Mouse (Mus musculus): Measurements from ENCODE around the gene E130114P18Rik. TPM values are rescaled to one million over a fixed set of nuclear protein-coding genes. Genes with fewer than 3 reads are reported as not detected.

Gene E130114P18Rik
- polyA plus RNA-seq, 1 experiment = 19.7 TPM

DNA sequence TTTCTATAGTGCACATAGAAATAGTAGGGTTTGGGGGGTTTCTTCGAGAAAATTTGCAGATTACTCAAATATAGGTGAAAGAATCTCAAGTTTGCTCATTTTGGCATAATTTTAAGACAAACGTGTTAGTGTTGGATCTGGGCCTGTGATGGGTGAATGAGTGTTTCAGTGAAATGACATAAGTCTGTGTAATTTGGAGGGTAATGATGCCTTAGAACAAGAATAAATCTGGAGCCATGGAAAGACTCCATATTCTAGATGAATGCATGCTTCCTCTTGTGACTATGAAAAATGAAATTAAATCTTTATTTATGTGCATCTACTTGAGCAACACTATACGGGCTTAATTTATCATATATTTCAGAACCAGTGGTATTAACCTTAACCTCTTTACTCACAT, 38.9 kb upstream of the E130114P18Rik start:
- no peak for TF ChIP-seq POLR2A (IDR thresholded peaks at IDR 0.05; ENCODE audit: borderline replicate concordance, extremely low read depth, insufficient read depth, insufficient read length, poor library complexity, severe bottlenecking)
- TF ChIP-seq CTCF (IDR thresholded peaks at IDR 0.05; ENCODE audit: borderline replicate concordance, extremely low read depth, insufficient read depth, insufficient read length) = no peak
- DNase-seq (ENCODE audit: low read depth) = peak; percentile 41

DNA sequence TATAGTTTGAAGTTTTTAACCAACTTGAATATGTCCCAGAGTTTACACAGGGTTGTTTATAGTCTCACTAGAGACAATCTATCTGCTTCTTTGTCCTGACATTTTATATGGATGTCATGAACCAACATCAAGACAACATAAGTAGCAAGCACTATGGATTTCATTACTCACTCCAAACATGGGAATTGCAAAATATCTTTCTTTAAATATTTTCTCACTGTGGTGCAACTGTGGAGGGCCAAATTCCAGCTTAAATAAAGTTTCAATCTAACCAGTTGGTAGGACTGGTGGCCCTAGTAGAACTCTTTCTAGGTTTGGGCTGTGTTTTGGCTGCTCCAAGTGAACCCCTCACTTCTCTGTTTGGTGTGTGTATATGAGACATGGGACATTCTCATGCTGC, 38.1 kb upstream of the E130114P18Rik start:
- DNase-seq (ENCODE audit: low read depth) = no peak

DNA sequence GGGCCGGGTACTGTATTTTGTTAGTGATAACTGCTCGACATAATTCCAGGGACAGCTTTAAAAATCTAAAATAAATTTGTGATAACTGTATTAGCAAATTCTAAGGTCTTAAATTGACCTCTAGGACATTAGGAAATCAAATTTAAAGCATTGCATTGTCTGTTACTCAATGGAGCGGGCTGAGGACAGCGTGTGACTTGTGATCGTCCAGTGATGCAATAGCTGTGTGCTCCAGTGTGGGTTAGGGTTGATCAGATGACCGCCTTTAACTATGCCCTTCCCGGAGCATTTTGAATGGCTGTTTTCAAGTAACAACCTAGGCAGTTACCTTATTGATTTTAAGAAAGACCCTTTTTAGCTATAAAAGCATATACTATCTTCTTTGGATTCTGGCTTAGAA, 36.6 kb upstream of the E130114P18Rik start:
- TF ChIP-seq CTCF (IDR thresholded peaks at IDR 0.05; ENCODE audit: borderline replicate concordance, extremely low read depth, insufficient read depth, insufficient read length) (no peak), POLR2A (IDR thresholded peaks at IDR 0.05; ENCODE audit: borderline replicate concordance, extremely low read depth, insufficient read depth, insufficient read length, poor library complexity, severe bottlenecking) (no peak)
- no peak for DNase-seq (ENCODE audit: low read depth)

More for the DNA sequence above, 38.1 kb upstream of the E130114P18Rik start:
- TF ChIP-seq POLR2A (IDR thresholded peaks at IDR 0.05; ENCODE audit: borderline replicate concordance, extremely low read depth, insufficient read depth, insufficient read length, poor library complexity, severe bottlenecking) = no peak
- TF ChIP-seq CTCF (IDR thresholded peaks at IDR 0.05; ENCODE audit: borderline replicate concordance, extremely low read depth, insufficient read depth, insufficient read length) = no peak

DNA sequence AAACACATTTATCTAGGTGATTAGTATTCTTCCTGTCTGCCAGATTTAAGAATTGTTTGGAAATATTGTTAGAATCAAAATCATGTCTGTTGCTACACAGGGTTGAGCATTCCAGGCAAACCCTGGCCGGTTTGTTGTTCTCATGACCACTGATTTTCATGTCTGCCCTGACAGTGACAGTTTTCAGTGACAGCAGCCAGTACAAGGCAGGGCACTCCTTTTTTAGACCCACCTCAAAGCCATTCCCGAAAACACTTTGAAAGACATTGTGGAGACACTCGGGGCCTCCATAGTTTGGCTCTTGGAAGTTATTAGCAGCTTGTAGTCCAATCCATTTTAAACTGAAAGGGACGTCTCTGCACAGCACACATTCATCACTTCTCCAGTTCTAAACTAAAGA, 36.1 kb upstream of the E130114P18Rik start:
- TF ChIP-seq POLR2A (IDR thresholded peaks at IDR 0.05; ENCODE audit: borderline replicate concordance, extremely low read depth, insufficient read depth, insufficient read length, poor library complexity, severe bottlenecking) (no peak), CTCF (IDR thresholded peaks at IDR 0.05; ENCODE audit: borderline replicate concordance, extremely low read depth, insufficient read depth, insufficient read length) (no peak)
- DNase-seq (ENCODE audit: low read depth) = no peak

DNA sequence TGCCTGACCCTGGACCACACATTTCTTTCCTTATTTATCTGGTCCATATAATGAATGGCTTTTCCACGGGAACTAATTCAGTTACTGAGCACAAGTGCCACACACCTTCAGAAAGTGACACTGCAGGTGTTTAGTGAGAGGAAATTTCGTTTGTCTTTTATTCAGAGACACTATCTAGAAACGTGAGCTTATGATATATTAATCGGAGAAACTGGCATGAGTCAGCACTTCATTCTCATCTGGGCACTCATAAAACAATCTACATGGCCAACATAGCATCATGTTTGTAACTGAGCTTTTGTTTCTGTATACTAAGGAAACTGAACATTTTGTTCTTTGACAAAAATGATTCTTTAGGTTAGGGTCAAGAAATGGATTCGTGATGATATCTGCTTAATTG, 35.2 kb upstream of the E130114P18Rik start:
- no peak for DNase-seq (ENCODE audit: low read depth)
- TF ChIP-seq POLR2A (IDR thresholded peaks at IDR 0.05; ENCODE audit: borderline replicate concordance, extremely low read depth, insufficient read depth, insufficient read length, poor library complexity, severe bottlenecking) (no peak), CTCF (IDR thresholded peaks at IDR 0.05; ENCODE audit: borderline replicate concordance, extremely low read depth, insufficient read depth, insufficient read length) (no peak)

DNA sequence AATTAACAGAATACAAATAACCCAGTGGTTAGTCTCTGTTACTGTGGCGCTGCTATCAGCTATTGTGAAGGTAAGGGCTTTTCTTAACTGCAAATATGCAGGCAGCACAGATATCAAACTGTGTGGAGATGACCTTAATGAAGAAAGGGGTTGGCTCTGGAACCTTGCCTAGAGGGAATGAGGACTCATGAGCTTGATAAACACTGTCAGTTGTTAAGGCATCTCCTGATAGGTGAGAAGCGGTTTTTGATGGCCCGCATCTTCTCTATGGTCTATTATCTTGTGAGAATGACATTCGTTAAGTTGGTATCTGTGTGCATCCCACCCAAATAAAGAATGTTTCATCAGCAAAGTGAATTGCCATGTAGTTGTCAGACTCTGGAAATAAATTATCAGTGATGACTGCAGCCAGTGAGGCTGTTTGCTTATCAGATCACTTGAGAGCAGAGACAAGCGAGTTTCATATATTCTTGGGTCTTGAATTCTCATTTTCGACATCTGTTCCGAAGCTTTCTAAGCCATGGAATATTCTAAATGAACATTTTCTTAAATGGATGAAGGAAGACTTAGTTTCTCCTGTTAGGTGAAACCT, 32.6 kb upstream of the E130114P18Rik start:
- no peak for DNase-seq (ENCODE audit: low read depth)
- TF ChIP-seq CTCF (IDR thresholded peaks at IDR 0.05; ENCODE audit: borderline replicate concordance, extremely low read depth, insufficient read depth, insufficient read length) (no peak), POLR2A (IDR thresholded peaks at IDR 0.05; ENCODE audit: borderline replicate concordance, extremely low read depth, insufficient read depth, insufficient read length, poor library complexity, severe bottlenecking) (no peak)

DNA sequence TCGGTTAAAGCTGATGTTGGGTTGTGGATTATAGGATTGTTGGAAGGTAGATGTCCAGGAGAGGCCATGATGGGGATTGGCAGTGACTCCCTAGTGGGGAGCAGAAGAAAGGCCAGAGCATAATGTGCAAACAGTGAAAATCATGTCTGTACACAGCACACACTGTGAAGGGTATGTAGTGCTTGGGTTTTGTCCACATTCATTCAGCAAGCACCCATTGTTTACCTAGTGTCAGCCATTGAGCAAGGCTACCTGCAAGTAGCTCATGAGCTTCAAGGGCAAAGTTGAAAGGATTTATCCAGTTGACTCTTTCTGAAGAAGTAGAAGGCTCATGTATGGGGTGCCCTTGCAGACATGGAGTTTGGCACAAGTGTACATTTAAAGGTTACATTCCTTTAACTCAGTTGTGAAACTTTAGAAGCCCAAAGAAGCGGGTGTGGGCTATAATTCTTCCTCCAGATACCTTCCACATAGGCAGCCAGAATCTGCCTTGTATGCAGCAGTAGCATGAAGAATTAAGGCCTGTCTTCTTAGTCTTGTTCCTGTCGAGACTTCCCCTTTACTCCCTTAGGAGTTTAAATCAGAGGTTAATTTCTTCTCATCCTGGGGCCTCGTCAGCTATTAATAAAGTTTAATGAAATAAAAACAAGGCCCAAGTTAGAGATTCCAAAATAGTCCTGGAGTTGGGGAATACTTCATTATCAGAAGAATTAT, 31.9 kb upstream of the E130114P18Rik start:
- no peak for TF ChIP-seq POLR2A (IDR thresholded peaks at IDR 0.05; ENCODE audit: borderline replicate concordance, extremely low read depth, insufficient read depth, insufficient read length, poor library complexity, severe bottlenecking)
- TF ChIP-seq CTCF (IDR thresholded peaks at IDR 0.05; ENCODE audit: borderline replicate concordance, extremely low read depth, insufficient read depth, insufficient read length) = no peak
- no peak for DNase-seq (ENCODE audit: low read depth)

DNA sequence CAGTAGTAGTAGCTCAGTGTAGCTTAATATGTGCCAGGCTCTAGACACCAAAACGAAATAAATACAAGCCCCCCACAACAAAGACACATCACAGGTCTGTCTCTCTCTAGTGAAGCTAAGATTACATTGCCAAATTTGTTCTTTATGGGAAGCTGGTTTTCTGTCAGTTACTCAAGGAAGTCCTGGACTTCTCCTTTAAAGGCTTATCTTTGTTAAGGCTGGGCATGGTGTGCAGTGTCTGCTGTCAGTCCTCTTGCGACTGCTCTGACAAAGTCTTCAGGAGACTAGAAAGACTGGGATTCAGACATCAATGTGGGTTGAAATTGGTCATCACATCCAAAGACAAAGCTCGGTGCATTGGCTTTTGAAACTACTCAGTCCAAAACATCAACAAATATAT, 31.0 kb upstream of the E130114P18Rik start:
- no peak for TF ChIP-seq POLR2A (IDR thresholded peaks at IDR 0.05; ENCODE audit: borderline replicate concordance, extremely low read depth, insufficient read depth, insufficient read length, poor library complexity, severe bottlenecking)
- no peak for TF ChIP-seq CTCF (IDR thresholded peaks at IDR 0.05; ENCODE audit: borderline replicate concordance, extremely low read depth, insufficient read depth, insufficient read length)
- DNase-seq (ENCODE audit: low read depth) = no peak

DNA sequence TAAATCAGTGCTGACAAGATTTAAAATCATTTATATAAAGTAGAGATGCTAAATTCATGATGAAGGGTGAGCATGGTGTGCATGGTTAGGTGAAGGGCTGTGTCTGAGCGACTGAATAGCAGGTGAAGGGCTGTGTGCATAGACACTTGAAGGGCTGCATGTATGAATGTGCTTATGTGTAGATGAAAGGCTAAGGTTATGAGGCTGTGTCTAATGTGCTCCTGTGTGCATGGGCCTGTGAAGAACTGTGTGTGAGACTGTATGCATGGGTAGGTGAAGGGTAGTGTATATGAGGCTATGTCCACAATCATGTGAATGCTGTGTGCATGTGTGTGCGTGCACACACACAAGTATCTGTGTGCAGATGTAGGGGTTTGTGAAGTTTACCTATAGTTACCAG, 29.0 kb upstream of the E130114P18Rik start:
- DNase-seq (ENCODE audit: low read depth) = no peak
- no peak for TF ChIP-seq POLR2A (IDR thresholded peaks at IDR 0.05; ENCODE audit: borderline replicate concordance, extremely low read depth, insufficient read depth, insufficient read length, poor library complexity, severe bottlenecking)
- no peak for TF ChIP-seq CTCF (IDR thresholded peaks at IDR 0.05; ENCODE audit: borderline replicate concordance, extremely low read depth, insufficient read depth, insufficient read length)

DNA sequence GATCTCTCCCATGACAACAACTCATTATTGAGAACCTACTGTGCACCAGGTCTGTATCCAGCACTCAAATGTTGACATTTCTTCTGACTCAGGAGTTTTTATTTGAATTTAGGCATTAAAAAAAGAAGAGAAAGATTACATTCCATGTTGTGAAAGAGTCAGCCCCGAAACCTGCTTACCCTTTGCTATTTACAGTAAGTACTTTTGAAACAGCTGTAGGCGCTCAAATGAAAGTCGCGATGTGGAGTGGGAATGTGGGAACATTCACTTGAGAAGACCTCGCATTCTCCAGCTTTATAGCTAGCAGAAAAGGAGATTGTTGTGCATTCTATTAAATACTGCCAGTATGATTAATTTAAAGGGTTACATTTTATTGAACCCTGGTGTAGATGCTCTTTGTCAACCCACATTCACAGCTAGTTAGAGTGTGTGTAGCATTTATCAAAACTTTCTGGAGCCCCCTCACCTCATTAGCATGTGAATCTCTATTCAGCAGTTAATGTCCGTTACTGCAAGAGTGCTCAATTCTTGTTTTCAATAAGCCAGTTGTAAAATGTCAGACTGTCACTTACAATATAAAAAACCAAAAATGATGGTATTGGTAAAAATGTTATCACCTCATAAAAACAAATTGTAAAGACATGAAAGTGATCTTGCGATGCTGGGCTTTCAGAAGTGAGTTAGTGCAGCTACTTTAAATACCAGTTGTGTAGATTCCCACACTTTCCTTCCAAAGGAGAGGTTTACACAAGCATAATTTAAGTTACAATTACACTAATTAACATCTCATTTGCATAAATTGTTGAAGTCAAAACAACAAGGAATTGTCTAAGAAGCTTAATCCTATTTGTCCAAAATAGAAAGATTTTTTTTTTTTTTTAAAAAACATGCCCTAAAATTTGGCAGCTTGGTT, 28.3 kb upstream of the E130114P18Rik start:
- TF ChIP-seq POLR2A (IDR thresholded peaks at IDR 0.05; ENCODE audit: borderline replicate concordance, extremely low read depth, insufficient read depth, insufficient read length, poor library complexity, severe bottlenecking) (no peak), CTCF (IDR thresholded peaks at IDR 0.05; ENCODE audit: borderline replicate concordance, extremely low read depth, insufficient read depth, insufficient read length) (no peak)
- peak; percentile 87 for DNase-seq (ENCODE audit: low read depth)

DNA sequence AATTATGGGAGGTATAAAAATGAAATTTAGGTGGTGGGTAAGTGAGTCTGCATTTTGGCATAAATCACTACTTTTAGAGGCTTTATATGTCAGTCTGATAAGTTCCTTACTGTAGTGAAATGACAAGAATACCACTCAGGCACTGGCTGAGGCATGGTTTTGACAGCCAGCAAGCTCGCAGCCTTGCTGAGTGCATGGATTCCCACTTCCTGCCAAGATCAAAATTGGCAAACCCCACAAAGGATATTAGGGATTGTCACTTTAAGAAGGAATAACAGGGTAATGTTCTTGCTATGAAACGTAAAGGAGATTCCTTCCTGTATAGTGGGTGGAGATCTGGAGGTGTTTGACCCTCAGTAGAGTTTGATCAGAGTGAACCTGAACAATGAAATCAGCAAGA, 27.4 kb upstream of the E130114P18Rik start:
- peak; percentile 77 for DNase-seq (ENCODE audit: low read depth)
- no peak for TF ChIP-seq POLR2A (IDR thresholded peaks at IDR 0.05; ENCODE audit: borderline replicate concordance, extremely low read depth, insufficient read depth, insufficient read length, poor library complexity, severe bottlenecking)
- TF ChIP-seq CTCF (IDR thresholded peaks at IDR 0.05; ENCODE audit: borderline replicate concordance, extremely low read depth, insufficient read depth, insufficient read length) = no peak
